Mouse (Mus musculus) neural tube, embryonic 14.5 days (tissue): Measurements from ENCODE around the gene Defa34. TPM values are rescaled to one million over a fixed set of nuclear protein-coding genes. Genes with fewer than 3 reads are reported as not detected.
"Not testable (repeated sequence)": the region's sequence is repeated elsewhere in the genome, so short reads cannot be mapped to it uniquely, and the experiment has no call there.

ENCODE experiments used
- ATAC-seq: fragments of 200-750 bp; cut with Nextera tagmentation; 2 replicates; pipeline ENCODE4 v1.8.0; 2017; ENCODE audit warnings: low read depth, mild to moderate bottlenecking, moderate TSS enrichment, moderate library complexity
- H3K27ac ChIP-seq: fragments of 300-500 bp; sonication (generic); 2 replicates; pipeline ENCODE4 v1.5.1; 2014; ENCODE audit warnings: low read depth, mild to moderate bottlenecking, control low read depth, low read length, moderate library complexity, mixed read lengths
- H3K27me3 ChIP-seq: fragments of 300-500 bp; sonication (generic); 2 replicates; pipeline ENCODE4 v1.6.1; 2014; ENCODE audit warnings: low read length; ENCODE audit not compliant: control insufficient read depth, insufficient read depth
- H3K36me3 ChIP-seq: fragments of 300-500 bp; sonication (generic); 2 replicates; pipeline ENCODE4 v1.6.1; 2014; ENCODE audit warnings: low read length, mixed read lengths; ENCODE audit not compliant: control insufficient read depth, insufficient read depth
- H3K4me1 ChIP-seq: fragments of 300-500 bp; sonication (generic); 2 replicates; pipeline ENCODE4 v1.6.1; 2014; ENCODE audit warnings: low read length; ENCODE audit not compliant: control insufficient read depth, insufficient read depth
- H3K4me2 ChIP-seq: fragments of 300-500 bp; sonication (generic); 2 replicates; pipeline ENCODE4 v1.6.1; 2014; ENCODE audit warnings: mild to moderate bottlenecking, low read depth, low read length, control low read depth
- H3K4me3 ChIP-seq: fragments of 300-500 bp; sonication (generic); 2 replicates; pipeline ENCODE4 v1.5.1; 2014; ENCODE audit warnings: low read depth, low read length, control low read depth, mixed read lengths
- H3K9ac ChIP-seq: fragments of 300-500 bp; sonication (generic); replicated peaks from 2 replicates; pipeline ENCODE4 v1.6.1; 2014; ENCODE audit warnings: low read depth, mild to moderate bottlenecking, control low read depth, low read length, mixed read lengths
- H3K9me3 ChIP-seq: fragments of 300-500 bp; sonication (generic); 2 replicates; pipeline ENCODE4 v1.6.1; 2016; ENCODE audit warnings: low read length; ENCODE audit not compliant: control insufficient read depth
- WGBS: fragments of 180-500 bp; shearing (Covaris S2); extraction: QIAGEN DNeasy Blood & Tissue Kit; methylation state at CpG from one replicate; pipeline ENCODE4 v1.1.7; 2014; 5-methylcytosine and 5-hydroxymethylcytosine counted together
- polyA plus RNA-seq: library from polyadenylated mRNA; unstranded; fragments of >200 nt; fragmentation: Nextera tagmentation; extraction: Ambion mirVana; gene quantifications from 2 replicates; pipeline ENCODE4 v1.2.1, GENCODE M21; 2014

Defa34 gene
- not detected in 2 replicates for polyA plus RNA-seq

GRCm38 (mm10) chr8:21665497-21665896 lies at the start of gene Defa34:
Gene Defa34 (plus strand): TSS chr8:21665797.
- H3K36me3 ChIP-seq, H3K9ac ChIP-seq, H3K4me1 ChIP-seq, H3K4me3 ChIP-seq, H3K27ac ChIP-seq, ATAC-seq, H3K9me3 ChIP-seq, H3K27me3 ChIP-seq, H3K4me2 ChIP-seq: not testable (repeated sequence)
- 100% methylated on average over 1 of the region's 1 CpGs for WGBS

- not testable (repeated sequence) for H3K27me3 ChIP-seq, H3K9me3 ChIP-seq, H3K27ac ChIP-seq, H3K4me1 ChIP-seq, H3K4me3 ChIP-seq, H3K4me2 ChIP-seq, ATAC-seq, H3K36me3 ChIP-seq, H3K9ac ChIP-seq
- no CpG with 5 or more reads among the region's 1 CpGs for WGBS
Measured at GRCm38 (mm10) chr8:21617883-21618282, 47.7 kb upstream of the Defa34 start, which contains the start of gene Defa26. Gene Defa26 (plus strand): TSS chr8:21618183.

GRCm38 (mm10) chr8:21655480-21655879 lies 10.1 kb upstream of the Defa34 start, which contains the start of gene Defa17:
Gene Defa17 (plus strand): TSS chr8:21655780.
- H3K27ac ChIP-seq, H3K4me2 ChIP-seq, ATAC-seq, H3K4me1 ChIP-seq, H3K4me3 ChIP-seq, H3K9me3 ChIP-seq, H3K9ac ChIP-seq, H3K27me3 ChIP-seq, H3K36me3 ChIP-seq: not testable (repeated sequence)
- no CpG with 5 or more reads among the region's 2 CpGs for WGBS

GRCm38 (mm10) chr8:21703545-21703944 lies 37.9 kb downstream of the Defa34 start, which contains the start of gene AY761184:
Gene AY761184 (minus strand): TSS chr8:21703645.
- H3K4me3 ChIP-seq, H3K4me1 ChIP-seq, H3K4me2 ChIP-seq, H3K27ac ChIP-seq, H3K9ac ChIP-seq, ATAC-seq, H3K27me3 ChIP-seq, H3K36me3 ChIP-seq, H3K9me3 ChIP-seq: not testable (repeated sequence)
- 82% methylated on average over 2 of the region's 2 CpGs for WGBS

Other genes starting within 250 kb of the Defa34 start
- gene Defa36, start 238.4 kb upstream of the Defa34 start, polyA plus RNA-seq: not detected in 2 replicates
- gene Gm7849, start 209.2 kb upstream of the Defa34 start, polyA plus RNA-seq: not detected in 2 replicates
- gene Defa20, start 156.5 kb upstream of the Defa34 start, polyA plus RNA-seq: not detected in 2 replicates
- gene Defa32, start 136.8 kb upstream of the Defa34 start, polyA plus RNA-seq: not detected in 2 replicates
- not detected in 2 replicates for gene Defa37, start 100.4 kb upstream of the Defa34 start, polyA plus RNA-seq
- gene Defa28, start 82.8 kb upstream of the Defa34 start, polyA plus RNA-seq: not detected in 2 replicates
- not detected in 2 replicates for gene Gm7861, start 71.3 kb upstream of the Defa34 start, polyA plus RNA-seq
- not detected in 2 replicates for gene Defa26, start 47.6 kb upstream of the Defa34 start, polyA plus RNA-seq
- not detected in 2 replicates for gene Defa17, start 10.0 kb upstream of the Defa34 start, polyA plus RNA-seq
- not detected in 2 replicates for gene AY761184, start 37.8 kb downstream of the Defa34 start, polyA plus RNA-seq
- gene Defa24, start 68.7 kb downstream of the Defa34 start, polyA plus RNA-seq: not detected in 2 replicates
- gene Defb50, start 157.7 kb downstream of the Defa34 start, polyA plus RNA-seq: not detected in 2 replicates
- gene Defb2, start 174.1 kb downstream of the Defa34 start, polyA plus RNA-seq: not detected in 2 replicates
- gene Defb10, start 193.1 kb downstream of the Defa34 start, polyA plus RNA-seq: not detected in 2 replicates
- gene Defb9, start 219.6 kb downstream of the Defa34 start, polyA plus RNA-seq: not detected in 2 replicates
- not detected in 2 replicates for gene Defb11, start 240.6 kb downstream of the Defa34 start, polyA plus RNA-seq